Comparison of ENCODE assay signal across 8 mouse cellular contexts in the genomic region with DNA sequence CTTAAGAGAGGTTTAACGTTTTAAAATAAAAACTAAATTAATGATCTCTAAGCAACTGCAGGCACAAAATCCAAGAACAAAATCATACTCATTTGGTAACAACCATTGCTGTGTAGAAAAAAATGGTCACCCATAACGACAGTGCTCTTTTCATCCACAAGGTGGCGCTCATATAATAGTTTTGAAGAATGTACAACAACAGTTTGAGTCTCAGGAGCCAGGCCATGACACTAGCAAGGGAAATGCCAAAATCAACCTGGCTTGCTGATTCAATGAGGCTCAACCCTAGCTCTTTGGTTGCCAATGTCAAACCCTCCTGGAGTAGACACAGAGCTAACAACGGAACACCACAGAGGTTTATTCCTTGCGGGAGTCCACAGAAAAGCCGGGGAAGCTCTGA. TPM values are rescaled to one million over a fixed set of nuclear protein-coding genes. Genes with fewer than 3 reads are reported as not detected.
DNase-seq lines count a peak whose midpoint lies in the region; ATAC-seq and TF ChIP-seq lines count a peak whose summit lies in the region.

No protein-coding gene starts in this region.

- no peak overlapping the region for H3K9ac ChIP-seq in MEL (ENCODE audit: control insufficient read depth, low read depth, low read length, poor library complexity, severe bottlenecking)
- H3K9ac ChIP-seq in kidney, embryonic 16.5 days (replicated peaks; ENCODE audit: low read length), result no peak overlapping the region
- H3K9ac ChIP-seq in liver, embryonic 13.5 days, result no peak overlapping the region

- H3K27me3 ChIP-seq in MEL (ENCODE audit: control insufficient read depth in 1 of 2, insufficient read depth in 2 of 2, low read length in 2 of 2), result no peaks in the 10 kb centered on the region
- H3K27me3 ChIP-seq in kidney, embryonic 16.5 days (ENCODE audit: insufficient read depth, low read length), result no peaks in the 10 kb centered on the region
- H3K27me3 ChIP-seq in liver, embryonic 13.5 days, result no peaks in the 10 kb centered on the region

- peak; percentile 35 to 93 (median 62) for TF ChIP-seq CTCF in MEL (IDR thresholded peaks at IDR 0.05 in 2 of 3, conservative IDR thresholded peaks at IDR 0.05 in 1 of 3; ENCODE audit: control insufficient read depth in 1 of 3, insufficient read depth in 1 of 3, low read depth in 2 of 3, low read length in 3 of 3, poor library complexity in 1 of 3, severe bottlenecking in 1 of 3)

- TF ChIP-seq POLR2A in MEL (IDR thresholded peaks at IDR 0.05; ENCODE audit: control insufficient read depth in 1 of 2, insufficient read depth in 1 of 2, low read depth in 1 of 2, low read length in 2 of 2, poor library complexity in 1 of 2), result no peak

- H3K36me3 ChIP-seq in MEL (ENCODE audit: control insufficient read depth in 1 of 2, insufficient read depth in 2 of 2, low read length in 2 of 2), result no peaks in the 10 kb centered on the region
- peaks cover 26% of the 10 kb centered on the region for H3K36me3 ChIP-seq in kidney, embryonic 16.5 days (ENCODE audit: insufficient read depth, low read length)
- H3K36me3 ChIP-seq in liver, embryonic 13.5 days, result peaks cover 10% of the 10 kb centered on the region

- H3K4me2 ChIP-seq in kidney, embryonic 16.5 days (replicated peaks; ENCODE audit: low read depth, low read length), result no peak overlapping the region
- no peak overlapping the region for H3K4me2 ChIP-seq in liver, embryonic 13.5 days

- H3K27ac ChIP-seq in MEL (ENCODE audit: control insufficient read depth, low read depth, low read length), result no peak overlapping the region
- no peak overlapping the region for H3K27ac ChIP-seq in kidney, embryonic 16.5 days (ENCODE audit: low read length)
- H3K27ac ChIP-seq in liver, embryonic 13.5 days, result no peak overlapping the region

- no peak for TF ChIP-seq EP300 in MEL (IDR thresholded peaks at IDR 0.05; ENCODE audit: low read depth in 1 of 2, low read length in 2 of 2)

- TF ChIP-seq RAD21 in MEL (IDR thresholded peaks at IDR 0.05; ENCODE audit: low read depth, low read length), result peak; percentile 95

- H3K9me3 ChIP-seq in MEL (replicated peaks; ENCODE audit: insufficient read depth, low read length), result no peaks in the 10 kb centered on the region
- H3K9me3 ChIP-seq in kidney, embryonic 16.5 days (ENCODE audit: low read length), result no peaks in the 10 kb centered on the region; the same call in 1 of the 2 replicates
- H3K9me3 ChIP-seq in liver, embryonic 13.5 days (replicated peaks), result no peaks in the 10 kb centered on the region

- H3K4me3 ChIP-seq in MEL (ENCODE audit: control insufficient read depth in 1 of 2, insufficient read depth in 1 of 2, low read depth in 2 of 2, low read length in 2 of 2), result no peak overlapping the region
- H3K4me3 ChIP-seq in kidney, embryonic 16.5 days (ENCODE audit: low read length), result no peak overlapping the region
- H3K4me3 ChIP-seq in liver, embryonic 13.5 days (replicated peaks), result no peak overlapping the region

- no peaks in the 10 kb centered on the region for H3K4me1 ChIP-seq in MEL (ENCODE audit: control insufficient read depth in 1 of 2, insufficient read depth in 2 of 2, low read length in 2 of 2)
- no peaks in the 10 kb centered on the region for H3K4me1 ChIP-seq in kidney, embryonic 16.5 days (ENCODE audit: insufficient read depth, low read length)
- H3K4me1 ChIP-seq in liver, embryonic 13.5 days (replicated peaks), result no peaks in the 10 kb centered on the region

- no peaks in the 10 kb centered on the region for H3K79me2 ChIP-seq in MEL (ENCODE audit: control insufficient read depth, insufficient read depth, low read length, poor library complexity)

- peak; percentile 88 for DNase-seq in 3T3-L1 (ENCODE audit: low read depth, low spot score)
- peak; percentile 71 for DNase-seq in MEL (ENCODE audit: low read depth, low spot score)
- DNase-seq in cerebellum, adult 18-20 months, result peak; percentile 78 to 85
- peak; percentile 26 to 35 for DNase-seq in gastrocnemius, adult 8-10 months (ENCODE audit: low spot score in 2 of 2)
- DNase-seq in liver, embryonic 13.5 days, result peak; percentile 19
- DNase-seq in retina, postnatal 1 day, result peak; percentile 80

- 34% methylated on average over 6 of the region's 6 CpGs for WGBS in kidney, embryonic 16.5 days
- 34% methylated on average over 6 of the region's 6 CpGs for WGBS in liver, embryonic 13.5 days (ENCODE audit: insufficient replicate concordance)

- peak; percentile 51; the same call in 1 of the 2 replicates for ATAC-seq in kidney, embryonic 16.5 days (ENCODE audit: low FRiP score, low TSS enrichment)
- no peak for ATAC-seq in liver, embryonic 13.5 days (ENCODE audit: low read depth)
- no peak for ATAC-seq in erythroblast, adult 5-6 weeks (replicated peaks; ENCODE audit: low FRiP score, poor library complexity, severe bottlenecking)

TF ChIP-seq in MEL, 35 proteins besides CTCF, POLR2A, EP300 and RAD21:
- TF ChIP-seq ETS1 (IDR thresholded peaks at IDR 0.05; ENCODE audit: low read depth, low read length) (no peak), RCOR1 (IDR thresholded peaks at IDR 0.05; ENCODE audit: low read depth, low read length) (no peak), USF1 (IDR thresholded peaks at IDR 0.05; ENCODE audit: low read depth, low read length) (no peak), KAT2A (conservative IDR thresholded peaks at IDR 0.05; ENCODE audit: low read depth, low read length) (no peak), ZNF384 (IDR thresholded peaks at IDR 0.05; ENCODE audit: low read depth, low read length) (peak; percentile 85), JUND (IDR thresholded peaks at IDR 0.05; ENCODE audit: low read depth, low read length) (no peak), TCF12 (IDR thresholded peaks at IDR 0.05; ENCODE audit: low read depth, low read length) (no peak), ZMIZ1 (IDR thresholded peaks at IDR 0.05; ENCODE audit: low read depth, low read length) (no peak), MAX (IDR thresholded peaks at IDR 0.05; ENCODE audit: low read length) (no peak), ZC3H11A (IDR thresholded peaks at IDR 0.05; ENCODE audit: low read depth, low read length) (peak; percentile 97), SMC3 (IDR thresholded peaks at IDR 0.05; ENCODE audit: low read depth, low read length) (peak; percentile 96), MYC (IDR thresholded peaks at IDR 0.05; ENCODE audit: low read depth, low read length) (no peak), E2F4 (IDR thresholded peaks at IDR 0.05; ENCODE audit: borderline replicate concordance, low read depth, low read length) (no peak)

RNA-seq across cellular contexts. Expression of gene Myzap, which starts 54.0 kb away (rescaled TPM):
- not detected in 2 replicates for total RNA-seq in MEL (2012; rRNA removed)
- under 1 TPM in 1 of 2 experiments, not detected in 1; 0.06 TPM for polyA plus RNA-seq in MEL (2012; ENCODE audit: insufficient read depth in 1 of 2, insufficient read length in 2 of 2, low read depth in 1 of 2, low replicate concordance in 2 of 2, missing spikeins in 1 of 2)
- total RNA-seq in gastrocnemius, adult 8-10 months (2022), result 1 to 10 TPM; 1.8 to 3.2 (median 2.5) TPM
- 17.3 and 19.0 TPM in 2 replicates for polyA plus RNA-seq in kidney, embryonic 16.5 days (2015; fragmentation: Nextera tagmentation; extraction: Ambion mirVana)
- polyA plus RNA-seq in liver, embryonic 13.5 days (2015; fragmentation: Nextera tagmentation; extraction: Ambion mirVana), result 3.0 and 3.6 TPM in 2 replicates
- not detected in 2 replicates for total RNA-seq in erythroblast, adult 5-6 weeks (2015; ENCODE audit: low replicate concordance)
- 0.70 TPM in 1 of 2 replicates, not detected in the other for total RNA-seq in erythroblast, adult 5-6 weeks (2017; ENCODE audit: low replicate concordance)

Comparison
In these comparisons a context has a peak if more than half of its experiments do, and no peak if none do; other contexts are left out.
1. DNase-seq: peak in every context shown above with its lines; median percentile 88 in 3T3-L1; 82 in cerebellum, adult 18-20 months; 80 in retina, postnatal 1 day; 71 in MEL; 30 in gastrocnemius, adult 8-10 months; 19 in liver, embryonic 13.5 days.